Mouse (Mus musculus): ENCODE data around the gene Fbxw7.
"Not testable (repeated sequence)": the region's sequence is repeated elsewhere in the genome, so short reads cannot be mapped to it uniquely, and the experiment has no call there.

Fbxw7 gene

GRCm38 (mm10) chr3:84826938-84827337 lies 11.9 kb downstream of the Fbxw7 start:
- DNase-seq (ENCODE audit: low read depth, low spot score), result no peak

DNA sequence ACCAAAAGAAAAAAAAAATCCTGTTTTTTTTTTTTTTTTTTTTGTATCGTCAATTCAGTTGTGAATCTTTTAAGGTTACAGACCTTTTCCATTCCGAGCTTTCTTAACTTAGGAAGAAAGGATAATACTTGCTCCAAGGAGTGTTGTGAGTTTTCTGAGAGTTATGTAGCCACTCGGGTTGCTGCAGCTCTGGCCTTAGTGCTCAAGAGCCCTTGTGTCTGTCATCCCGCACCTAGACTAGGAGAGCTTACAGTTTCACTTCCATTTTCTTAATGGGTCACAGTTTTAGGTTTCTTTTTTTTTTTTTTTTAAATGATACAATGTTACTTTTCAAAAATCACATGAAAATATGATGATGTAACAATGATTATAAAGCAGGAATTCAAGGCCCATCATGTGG lies 12.5 kb downstream of the Fbxw7 start:
- no peak for DNase-seq (ENCODE audit: low read depth, low spot score)

- no peak for DNase-seq (ENCODE audit: low read depth, low spot score)
These were observed 14.3 kb downstream of the Fbxw7 start for GRCm38 (mm10) chr3:84829366-84829765.

GRCm38 (mm10) chr3:84836029-84836428 lies 21.0 kb downstream of the Fbxw7 start:
- DNase-seq (ENCODE audit: low read depth, low spot score), result no peak

GRCm38 (mm10) chr3:84837984-84838383 lies 22.9 kb downstream of the Fbxw7 start:
- no peak for DNase-seq (ENCODE audit: low read depth, low spot score)

DNA sequence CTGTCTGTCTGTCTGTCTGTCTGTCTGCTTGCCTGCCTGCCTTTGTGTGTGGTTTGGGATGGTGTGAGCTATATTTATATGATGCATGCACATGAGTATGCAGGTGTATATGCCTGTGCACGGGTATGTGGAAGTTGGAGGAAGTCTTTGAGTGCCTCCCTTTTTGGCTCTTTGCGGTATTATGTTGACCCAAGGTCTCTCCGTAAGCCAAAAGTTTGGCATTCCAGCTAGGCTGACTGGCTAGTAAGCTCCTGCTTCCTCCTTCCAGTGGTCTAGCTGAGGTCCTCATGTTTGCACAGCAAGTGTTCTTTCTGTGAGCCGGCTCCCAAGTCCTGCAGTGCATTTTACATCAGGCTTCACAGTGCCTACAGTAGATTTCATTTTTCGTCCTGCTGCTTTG lies 24.4 kb downstream of the Fbxw7 start:
- no peak for DNase-seq (ENCODE audit: low read depth, low spot score)

- no peak for DNase-seq (ENCODE audit: low read depth, low spot score)
These were observed 26.2 kb downstream of the Fbxw7 start for GRCm38 (mm10) chr3:84841271-84841670.

GRCm38 (mm10) chr3:84842793-84843192 lies 27.7 kb downstream of the Fbxw7 start:
- DNase-seq (ENCODE audit: low read depth, low spot score), result no peak

- peak; percentile 39 for DNase-seq (ENCODE audit: low read depth, low spot score)
These were observed 28.5 kb downstream of the Fbxw7 start for GRCm38 (mm10) chr3:84843594-84843993.

- no peak for DNase-seq (ENCODE audit: low read depth, low spot score)
These were observed 33.7 kb downstream of the Fbxw7 start for GRCm38 (mm10) chr3:84848798-84849197.

DNA sequence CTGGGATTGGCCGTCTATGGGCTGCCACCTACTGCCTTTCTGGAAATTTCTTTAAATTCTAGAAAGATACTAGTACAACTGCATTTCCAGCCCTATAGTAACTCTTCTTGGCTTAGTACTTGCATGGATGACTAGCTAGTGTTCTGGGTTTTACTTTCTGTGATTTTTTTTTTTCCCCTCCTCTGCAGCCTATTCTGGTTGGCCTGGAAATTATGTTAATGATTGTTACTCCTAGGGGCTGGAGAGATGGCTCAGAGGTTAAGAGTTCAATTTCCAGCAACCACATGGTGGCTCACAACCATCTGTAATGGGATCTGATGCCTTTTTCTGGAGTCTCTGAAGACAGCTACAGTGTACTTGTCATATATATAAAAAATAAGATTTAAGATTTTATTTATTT lies 35.4 kb downstream of the Fbxw7 start:
- no peak for DNase-seq (ENCODE audit: low read depth, low spot score)

DNA sequence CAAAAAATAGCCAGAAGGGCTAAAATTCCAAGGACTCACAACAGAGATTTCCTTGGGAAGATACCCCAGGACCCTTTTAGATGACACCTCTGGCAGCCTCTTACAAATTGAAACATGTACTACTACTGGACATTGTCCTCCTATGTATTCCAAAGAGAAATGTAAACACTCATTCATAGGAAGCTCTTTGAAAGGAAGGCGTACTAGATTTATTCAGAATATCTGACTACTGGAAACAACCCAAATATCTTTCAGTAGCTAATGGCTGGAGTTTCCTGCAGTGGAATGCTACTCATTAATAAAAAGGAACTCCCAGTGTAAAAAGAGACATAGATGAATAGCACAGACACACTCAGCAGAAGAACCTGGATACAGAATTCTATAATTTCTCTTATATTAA lies 36.7 kb downstream of the Fbxw7 start:
- no peak for DNase-seq (ENCODE audit: low read depth, low spot score)

DNA sequence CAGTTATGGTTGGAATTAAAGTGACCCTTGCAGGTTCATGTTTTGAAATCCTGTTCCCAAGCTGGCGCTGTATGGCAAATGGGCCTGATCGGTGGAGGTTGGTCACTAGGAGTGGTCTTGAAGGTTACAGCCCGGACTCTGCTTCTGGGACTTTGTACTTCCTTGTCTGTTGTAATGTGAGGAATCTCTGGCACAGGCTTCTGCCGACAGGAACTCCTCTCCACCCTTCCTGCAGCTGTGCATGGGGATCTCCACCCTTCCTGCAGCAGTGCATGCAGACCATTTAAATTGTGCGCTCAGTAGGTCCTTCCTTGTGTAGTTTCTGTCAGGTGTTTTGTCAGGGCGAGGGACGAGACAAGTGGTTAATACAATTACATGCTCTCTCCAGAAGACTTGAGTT lies 37.8 kb downstream of the Fbxw7 start:
- no peak for DNase-seq (ENCODE audit: low read depth, low spot score)

- no peak for DNase-seq (ENCODE audit: low read depth, low spot score)
These were observed 39.4 kb downstream of the Fbxw7 start for GRCm38 (mm10) chr3:84854440-84854839.

DNA sequence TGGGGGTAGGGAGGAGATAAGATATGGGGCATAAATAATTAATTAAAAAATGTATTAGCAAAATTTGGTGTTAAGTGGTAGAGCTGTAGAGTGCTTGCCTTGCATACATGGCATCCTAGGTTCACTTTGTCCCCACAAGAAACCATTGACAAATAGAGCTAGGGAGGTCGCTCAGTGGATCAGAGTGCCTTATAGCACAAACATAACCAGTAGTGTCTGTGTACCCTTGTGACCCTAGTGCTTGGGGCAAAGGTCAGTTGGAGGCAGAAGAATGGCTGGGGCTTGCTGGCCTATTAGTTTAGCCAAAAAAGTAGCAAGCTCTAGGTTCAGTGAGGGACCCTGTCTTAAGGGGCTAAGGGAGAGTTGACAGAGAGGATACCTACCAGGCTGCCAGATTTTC lies 45.6 kb downstream of the Fbxw7 start:
- DNase-seq (ENCODE audit: low read depth, low spot score), result no peak

DNA sequence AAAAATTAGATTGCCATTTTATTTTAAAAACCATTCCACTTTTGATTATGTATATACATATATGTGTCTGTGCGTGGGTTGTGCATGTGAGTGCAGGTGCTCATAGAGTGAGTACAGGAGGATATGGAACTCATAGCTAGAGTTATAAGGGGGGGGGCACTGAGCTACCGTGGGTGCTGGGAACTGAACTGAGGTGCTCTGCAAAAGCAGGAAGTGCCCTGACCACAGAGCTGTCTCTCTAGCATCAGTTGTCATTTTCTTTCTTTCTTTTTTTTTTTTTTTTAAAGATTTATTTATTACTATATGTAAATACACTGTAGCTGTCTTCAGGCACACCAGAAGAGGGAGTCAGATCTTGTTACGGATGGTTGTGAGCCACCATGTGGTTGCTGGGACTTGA lies 46.7 kb downstream of the Fbxw7 start:
- not testable (repeated sequence) for DNase-seq (ENCODE audit: low read depth, low spot score)

GRCm38 (mm10) chr3:84865684-84866083 lies 50.6 kb downstream of the Fbxw7 start:
- no peak for DNase-seq (ENCODE audit: low read depth, low spot score)

- no peak for DNase-seq (ENCODE audit: low read depth, low spot score)
These were observed 51.8 kb downstream of the Fbxw7 start for GRCm38 (mm10) chr3:84866866-84867265.

GRCm38 (mm10) chr3:84867434-84867975 lies 52.4 kb downstream of the Fbxw7 start:
- no peak for DNase-seq (ENCODE audit: low read depth, low spot score)

DNA sequence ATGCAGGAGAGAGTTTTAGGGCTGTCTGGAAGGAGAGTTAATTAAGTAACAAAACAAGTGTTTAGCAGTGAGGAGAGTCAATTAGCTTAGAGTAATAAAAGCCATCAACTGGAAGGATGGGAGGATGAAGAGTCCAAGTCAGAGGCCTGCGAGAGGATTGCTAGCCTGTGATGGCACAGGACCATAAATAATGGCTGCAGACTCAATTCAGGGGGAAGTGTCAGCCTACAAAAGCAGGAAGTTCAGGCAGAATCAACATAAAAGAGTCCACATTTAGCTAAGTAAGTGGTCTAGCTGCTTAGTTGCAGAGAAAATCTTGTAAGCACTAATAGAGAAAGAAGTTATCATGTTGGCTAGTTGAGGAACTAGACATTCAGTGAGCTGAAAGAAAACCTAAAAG lies 52.9 kb downstream of the Fbxw7 start:
- no peak for DNase-seq (ENCODE audit: low read depth, low spot score)

- DNase-seq (ENCODE audit: low read depth, low spot score), result no peak
These were observed 55.1 kb downstream of the Fbxw7 start for GRCm38 (mm10) chr3:84870126-84870525.

DNA sequence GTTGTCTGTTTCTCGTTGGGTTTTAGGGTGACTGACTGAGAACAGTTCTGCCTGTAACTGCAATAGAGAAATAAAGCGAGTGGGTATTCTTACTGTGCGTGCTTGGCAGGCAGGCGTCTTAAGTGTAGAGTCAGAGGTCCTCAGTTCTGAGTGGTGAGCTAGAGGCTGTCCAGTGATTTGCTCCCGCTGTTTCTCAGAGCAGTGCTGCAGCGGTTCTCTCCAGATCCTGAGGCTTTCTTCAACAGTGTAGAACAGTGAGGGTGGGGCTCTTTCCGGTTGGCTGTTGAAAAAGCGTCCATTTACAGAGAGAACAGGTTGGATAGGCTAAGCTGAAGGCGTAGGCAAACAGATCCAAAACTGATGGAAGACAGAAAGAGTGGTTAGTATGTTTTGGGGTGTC lies 60.2 kb downstream of the Fbxw7 start:
- no peak for DNase-seq (ENCODE audit: low read depth, low spot score)

DNA sequence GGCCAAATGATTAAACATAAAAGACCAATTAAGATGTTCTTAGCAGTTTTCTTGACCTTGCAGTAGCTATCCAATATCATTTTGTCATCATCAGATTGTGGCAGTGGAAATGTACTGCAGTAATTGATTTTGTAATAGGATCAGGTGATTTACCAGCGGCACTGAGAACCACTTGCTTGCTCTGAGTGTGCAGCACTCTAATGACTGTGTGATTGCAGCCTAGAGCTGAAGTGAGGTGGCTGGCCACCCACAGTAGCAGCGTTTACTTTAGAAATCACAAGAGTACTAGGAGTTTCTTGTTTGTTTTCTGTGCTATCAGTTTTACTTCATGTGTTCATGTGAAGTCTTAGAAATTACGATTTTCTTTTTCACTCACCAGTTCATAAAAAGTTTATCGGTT lies 61.1 kb downstream of the Fbxw7 start:
- DNase-seq (ENCODE audit: low read depth, low spot score), result no peak

GRCm38 (mm10) chr3:84883817-84884483 lies 68.9 kb downstream of the Fbxw7 start:
- no peak for DNase-seq (ENCODE audit: low read depth, low spot score)
